Mouse (Mus musculus) limb, embryonic 10.5 days (tissue): ENCODE results near the gene Atp6v0e2. TPM values are rescaled to one million over a fixed set of nuclear protein-coding genes. Genes with fewer than 3 reads are reported as not detected.

Experiments used
- polyA plus RNA-seq: library from polyadenylated mRNA; unstranded; fragments of >200 nt; fragmentation: Nextera tagmentation; extraction: Ambion mirVana; gene quantifications from 2 replicates; pipeline ENCODE4 v1.2.1, GENCODE M21; 2016

The Atp6v0e2 gene
- polyA plus RNA-seq, 1 experiment from 2014 or later: 4.8 TPM

Other genes starting within 250 kb of the Atp6v0e2 start
- 28.3 and 33.4 TPM in 2 replicates for gene Krba1, start 142.0 kb upstream of the Atp6v0e2 start, polyA plus RNA-seq
- gene Zfp467, start 91.8 kb upstream of the Atp6v0e2 start, polyA plus RNA-seq: 11.0 and 19.6 TPM in 2 replicates
- gene Sspo, start 89.4 kb upstream of the Atp6v0e2 start, polyA plus RNA-seq: 0.20 and 0.45 TPM in 2 replicates
- 13.1 and 17.2 TPM in 2 replicates for gene Lrrc61, start 17.2 kb downstream of the Atp6v0e2 start, polyA plus RNA-seq
- gene Rarres2, start 35.2 kb downstream of the Atp6v0e2 start, polyA plus RNA-seq: 6.1 and 7.3 TPM in 2 replicates
- not detected in 2 replicates for gene Gm45021, start 52.0 kb downstream of the Atp6v0e2 start, polyA plus RNA-seq
- gene Repin1, start 56.3 kb downstream of the Atp6v0e2 start, polyA plus RNA-seq: 53.1 and 57.3 TPM in 2 replicates
- not detected in 2 replicates for gene Gm44965, start 56.3 kb downstream of the Atp6v0e2 start, polyA plus RNA-seq
- gene Zfp775, start 64.4 kb downstream of the Atp6v0e2 start, polyA plus RNA-seq: 7.7 and 10.6 TPM in 2 replicates
- gene AI854703, start 89.1 kb downstream of the Atp6v0e2 start, polyA plus RNA-seq: 1.1 and 1.3 TPM in 2 replicates
- gene Gimap8, start 109.6 kb downstream of the Atp6v0e2 start, polyA plus RNA-seq: 0.35 TPM in 2 replicates
- gene Gimap9, start 138.5 kb downstream of the Atp6v0e2 start, polyA plus RNA-seq: 3.9 and 4.1 TPM in 2 replicates
- gene Gimap4, start 146.9 kb downstream of the Atp6v0e2 start, polyA plus RNA-seq: 9.6 and 10.1 TPM in 2 replicates
- 15.7 and 17.2 TPM in 2 replicates for gene Gimap6, start 170.6 kb downstream of the Atp6v0e2 start, polyA plus RNA-seq
- gene Gm28053, start 181.0 kb downstream of the Atp6v0e2 start, polyA plus RNA-seq: 0.83 and 1.3 TPM in 2 replicates
- gene Gimap7, start 181.0 kb downstream of the Atp6v0e2 start, polyA plus RNA-seq: not detected in 2 replicates
- 7.9 and 8.5 TPM in 2 replicates for gene Gimap1, start 201.4 kb downstream of the Atp6v0e2 start, polyA plus RNA-seq
- 1.3 and 1.4 TPM in 2 replicates for gene Gimap5, start 208.6 kb downstream of the Atp6v0e2 start, polyA plus RNA-seq
- not detected in 2 replicates for gene Gimap3, start 233.2 kb downstream of the Atp6v0e2 start, polyA plus RNA-seq